Mouse (Mus musculus): Measurements from ENCODE around the gene Coil. TPM values are rescaled to one million over a fixed set of nuclear protein-coding genes. Genes with fewer than 3 reads are reported as not detected.

Coil gene
- total RNA-seq, 1 experiment, result 37.8 TPM

- no peak for DNase-seq (ENCODE audit: low read depth, low spot score)
- peak overlapping the region; percentile 41; the same call in 1 of the 2 replicates for H3K27ac ChIP-seq (ENCODE audit: insufficient read depth, low read depth, low read length, poor library complexity, severe bottlenecking)
- peaks cover 18% of the 10 kb centered on the region for H3K36me3 ChIP-seq (ENCODE audit: control insufficient read depth, insufficient read depth, low read length, poor library complexity, severe bottlenecking)
- no peaks in the 10 kb centered on the region for H3K9me3 ChIP-seq (ENCODE audit: control insufficient read depth, insufficient read depth, low read depth, low read length)
- peak overlapping the region; percentile 71 for H3K9ac ChIP-seq (ENCODE audit: insufficient read depth, low read depth, low read length, poor library complexity, severe bottlenecking)
- TF ChIP-seq HCFC1 (IDR thresholded peaks at IDR 0.05; ENCODE audit: borderline replicate concordance, insufficient read depth, low read length), result 0 out of 2 replicates have a peak, but pooled peaks have one; percentile 2
- TF ChIP-seq MAFK (IDR thresholded peaks at IDR 0.05; ENCODE audit: insufficient read depth, low read depth, low read length), result peak; percentile 8; the same call in 1 of the 2 replicates
- no peak for TF ChIP-seq CHD2 (IDR thresholded peaks at IDR 0.05; ENCODE audit: low read depth, low read length)
- TF ChIP-seq ZC3H11A (IDR thresholded peaks at IDR 0.05; ENCODE audit: borderline replicate concordance, low read depth, low read length), result no peak
- H3K4me1 ChIP-seq (ENCODE audit: control insufficient read depth in 2 of 2, insufficient read depth in 2 of 2, low read length in 2 of 2, poor library complexity in 1 of 2), result peaks cover 2 to 6% of the 10 kb centered on the region in 2 experiments; a peak in 1 of 4 replicates
- H3K4me3 ChIP-seq (ENCODE audit: insufficient read depth in 1 of 2, low read depth in 1 of 2, low read length in 2 of 2, poor library complexity in 1 of 2, severe bottlenecking in 1 of 2), result peak overlapping the region; percentile 71 to 95
- in situ Hi-C loops (cut with MboI; ENCODE audit: low sequenced_read_pairs in 2 of 2, unreplicated experiment in 2 of 2), result no loop called here
These were observed 15.2 kb upstream of the Coil start for GRCm38 (mm10) chr11:88954803-88955202.

DNA sequence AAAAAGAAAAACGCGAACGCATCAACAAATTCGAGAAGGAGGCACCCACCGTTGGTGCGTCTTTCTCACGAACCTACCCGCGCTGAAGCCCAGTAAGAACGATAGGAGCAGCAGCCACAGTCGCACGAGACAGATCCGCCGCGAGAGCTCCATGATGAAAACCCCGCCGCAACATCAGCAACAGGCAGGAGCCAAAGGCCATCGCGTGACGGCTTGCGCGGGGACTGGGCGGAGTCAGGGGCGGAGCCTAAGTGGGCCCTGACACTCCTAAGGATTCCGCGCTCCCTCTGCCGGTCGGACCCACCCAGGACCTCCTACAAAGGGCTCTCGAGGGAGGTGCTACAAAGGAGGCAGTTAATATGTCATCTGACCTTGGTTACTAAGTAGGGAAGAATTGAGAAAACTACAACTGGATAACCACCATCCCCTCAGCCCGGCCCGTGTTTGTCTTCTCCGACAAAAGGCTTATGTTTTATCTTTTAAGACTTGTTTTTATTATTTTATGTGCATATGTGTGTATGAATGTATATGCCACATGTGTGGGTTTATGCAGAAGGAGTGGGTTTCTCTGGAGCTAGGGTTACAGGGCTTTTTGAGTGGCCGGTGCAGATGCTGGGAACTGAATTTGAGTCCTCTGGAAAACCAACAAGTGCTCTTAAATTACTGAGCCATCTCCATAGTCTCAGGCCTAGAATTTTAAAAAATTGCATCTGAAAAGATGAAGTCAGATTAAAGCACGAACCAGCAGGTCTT is 14.7 kb upstream of the Coil start, which contains the start of gene Scpep1:
TSS of gene Scpep1 (minus strand) at position 249 of the 753 bp plus-strand sequence.
- H3K4me3 ChIP-seq (ENCODE audit: insufficient read depth in 1 of 2, low read depth in 1 of 2, low read length in 2 of 2, poor library complexity in 1 of 2, severe bottlenecking in 1 of 2), result peak within 1 kb of the TSS; percentile 71 to 95
- TF ChIP-seq ZC3H11A (IDR thresholded peaks at IDR 0.05; ENCODE audit: borderline replicate concordance, low read depth, low read length) (no peak), CHD2 (IDR thresholded peaks at IDR 0.05; ENCODE audit: low read depth, low read length) (no peak), ZNF384 (IDR thresholded peaks at IDR 0.05; ENCODE audit: low read depth, low read length) (no peak), HCFC1 (IDR thresholded peaks at IDR 0.05; ENCODE audit: borderline replicate concordance, insufficient read depth, low read length) (peak; percentile 7; the same call in 1 of the 2 replicates)
- H3K9ac ChIP-seq (ENCODE audit: insufficient read depth, low read depth, low read length, poor library complexity, severe bottlenecking), result peak within 1 kb of the TSS; percentile 71
- DNase-seq (ENCODE audit: low read depth, low spot score), result peak; percentile 94
- H3K9me3 ChIP-seq (ENCODE audit: control insufficient read depth, insufficient read depth, low read depth, low read length), result no peaks in the 10 kb centered on the region
- H3K36me3 ChIP-seq (ENCODE audit: control insufficient read depth, insufficient read depth, low read length, poor library complexity, severe bottlenecking), result peaks cover 18% of the 10 kb centered on the region
- H3K4me1 ChIP-seq (ENCODE audit: control insufficient read depth in 2 of 2, insufficient read depth in 2 of 2, low read length in 2 of 2, poor library complexity in 1 of 2), result peaks cover 2 to 6% of the 10 kb centered on the region in 2 experiments; a peak in 1 of 4 replicates
- in situ Hi-C loops (cut with MboI; ENCODE audit: low sequenced_read_pairs in 2 of 2, unreplicated experiment in 2 of 2), result no loop called here
- peak within 1 kb of the TSS; percentile 41 for H3K27ac ChIP-seq (ENCODE audit: insufficient read depth, low read depth, low read length, poor library complexity, severe bottlenecking)

GRCm38 (mm10) chr11:88958851-88959250 is 11.2 kb upstream of the Coil start:
- H3K9ac ChIP-seq (ENCODE audit: insufficient read depth, low read depth, low read length, poor library complexity, severe bottlenecking), result no peak overlapping the region
- TF ChIP-seq CHD2 (IDR thresholded peaks at IDR 0.05; ENCODE audit: low read depth, low read length) (no peak), ZC3H11A (IDR thresholded peaks at IDR 0.05; ENCODE audit: borderline replicate concordance, low read depth, low read length) (no peak), ZNF384 (IDR thresholded peaks at IDR 0.05; ENCODE audit: low read depth, low read length) (no peak), HCFC1 (IDR thresholded peaks at IDR 0.05; ENCODE audit: borderline replicate concordance, insufficient read depth, low read length) (no peak), MAFK (IDR thresholded peaks at IDR 0.05; ENCODE audit: insufficient read depth, low read depth, low read length) (no peak)
- in situ Hi-C loops (cut with MboI; ENCODE audit: low sequenced_read_pairs in 2 of 2, unreplicated experiment in 2 of 2), result no loop called here
- peaks cover 0 to 3% of the 10 kb centered on the region in 2 experiments; a peak in 1 of 4 replicates for H3K4me1 ChIP-seq (ENCODE audit: control insufficient read depth in 2 of 2, insufficient read depth in 2 of 2, low read length in 2 of 2, poor library complexity in 1 of 2)
- no peak for DNase-seq (ENCODE audit: low read depth, low spot score)
- H3K4me3 ChIP-seq (ENCODE audit: insufficient read depth in 1 of 2, low read depth in 1 of 2, low read length in 2 of 2, poor library complexity in 1 of 2, severe bottlenecking in 1 of 2), result no peak overlapping the region
- H3K27ac ChIP-seq (ENCODE audit: insufficient read depth, low read depth, low read length, poor library complexity, severe bottlenecking), result no peak overlapping the region
- H3K36me3 ChIP-seq (ENCODE audit: control insufficient read depth, insufficient read depth, low read length, poor library complexity, severe bottlenecking), result no peaks in the 10 kb centered on the region
- H3K9me3 ChIP-seq (ENCODE audit: control insufficient read depth, insufficient read depth, low read depth, low read length), result no peaks in the 10 kb centered on the region

- in situ Hi-C loops (cut with MboI; ENCODE audit: low sequenced_read_pairs in 2 of 2, unreplicated experiment in 2 of 2), result no loop called here
- Histone ChIP-seq H3K9me3 (ENCODE audit: control insufficient read depth, insufficient read depth, low read depth, low read length) (no peaks in the 10 kb centered on the region), H3K9ac (ENCODE audit: insufficient read depth, low read depth, low read length, poor library complexity, severe bottlenecking) (no peak within 1 kb of the TSS), H3K4me3 (ENCODE audit: insufficient read depth in 1 of 2, low read depth in 1 of 2, low read length in 2 of 2, poor library complexity in 1 of 2, severe bottlenecking in 1 of 2) (no peak within 1 kb of the TSS), H3K27ac (ENCODE audit: insufficient read depth, low read depth, low read length, poor library complexity, severe bottlenecking) (no peak within 1 kb of the TSS), H3K4me1 (ENCODE audit: control insufficient read depth in 2 of 2, insufficient read depth in 2 of 2, low read length in 2 of 2, poor library complexity in 1 of 2) (peaks cover 0 to 5% of the 10 kb centered on the region in 2 experiments; a peak in 1 of 4 replicates), H3K36me3 (ENCODE audit: control insufficient read depth, insufficient read depth, low read length, poor library complexity, severe bottlenecking) (no peaks in the 10 kb centered on the region)
- DNase-seq (ENCODE audit: low read depth, low spot score), result no peak
- no peak for TF ChIP-seq ZNF384 (IDR thresholded peaks at IDR 0.05; ENCODE audit: low read depth, low read length)
- TF ChIP-seq CHD2 (IDR thresholded peaks at IDR 0.05; ENCODE audit: low read depth, low read length), result no peak
- TF ChIP-seq ZC3H11A (IDR thresholded peaks at IDR 0.05; ENCODE audit: borderline replicate concordance, low read depth, low read length), result no peak
- no peak for TF ChIP-seq HCFC1 (IDR thresholded peaks at IDR 0.05; ENCODE audit: borderline replicate concordance, insufficient read depth, low read length)
These were observed 3.1 kb upstream of the Coil start, which contains the start of gene Elobl for GRCm38 (mm10) chr11:88966881-88967361. Gene Elobl, minus strand, starts transcription at chr11:88966931.
